Mouse (Mus musculus) E14TG2a.4 (cell line): ENCODE measurements around the gene Gp9.

Source experiments
- H3K27me3 ChIP-seq: 2 replicates; pipeline ENCODE4 v1.6.1; 2014; ENCODE audit warnings: low read length, control low read depth; ENCODE audit not compliant: insufficient read depth
- H3K36me3 ChIP-seq: 2 replicates; pipeline ENCODE4 v1.6.1; 2014; ENCODE audit warnings: low read length, control low read depth; ENCODE audit not compliant: insufficient read depth
- H3K4me1 ChIP-seq: replicated peaks from 2 replicates; pipeline ENCODE4 v1.6.1; 2014; ENCODE audit warnings: low read depth, low read length, control low read depth
- H3K4me3 ChIP-seq: replicated peaks from 2 replicates; pipeline ENCODE4 v1.5.1; 2014; ENCODE audit warnings: mild to moderate bottlenecking, low read length
- H3K9me3 ChIP-seq: 2 replicates; pipeline ENCODE4 v1.6.1; 2014; ENCODE audit warnings: low read length, control low read depth
- CTCF ChIP-seq: conservative IDR thresholded peaks from 2 replicates; pipeline ENCODE4 v1.5.1; 2014; ENCODE audit warnings: low read length
- NANOG ChIP-seq: IDR thresholded peaks from 2 replicates; pipeline ENCODE4 v1.6.1; 2014; ENCODE audit warnings: borderline replicate concordance, low read length, mixed read lengths
- POU5F1 ChIP-seq: IDR thresholded peaks from 2 replicates; pipeline ENCODE4 v1.6.1; 2014; ENCODE audit warnings: low read length, borderline replicate concordance

Gp9 gene

DNA sequence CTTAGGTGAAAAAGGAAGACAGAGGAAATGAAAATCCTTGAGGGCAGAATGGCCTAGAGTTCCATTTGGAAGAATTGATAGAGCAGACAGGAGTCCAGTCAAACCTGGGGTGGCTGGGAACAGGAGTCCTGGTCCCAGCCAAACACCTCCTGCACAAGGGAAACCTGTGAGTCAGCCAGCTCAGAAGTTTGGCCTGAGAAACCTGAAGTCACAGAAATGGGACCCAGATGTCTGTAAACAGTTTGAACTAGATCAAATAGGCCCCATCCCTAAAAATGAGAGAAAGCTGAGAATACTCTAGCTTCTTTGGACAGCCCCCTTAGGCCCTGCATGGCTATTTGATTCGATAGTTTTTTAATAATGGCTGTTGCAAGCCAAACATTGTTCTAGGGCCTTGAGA lies 34.8 kb downstream of the Gp9 start:
- peaks cover 23% of the 10 kb centered on the region for H3K27me3 ChIP-seq
- no peaks in the 10 kb centered on the region for H3K9me3 ChIP-seq
- peaks cover 47% of the 10 kb centered on the region for H3K36me3 ChIP-seq
- TF ChIP-seq NANOG (no peak), CTCF (no peak), POU5F1 (no peak)
- peak overlapping the region; percentile 90 for H3K4me3 ChIP-seq
- peaks cover 29% of the 10 kb centered on the region for H3K4me1 ChIP-seq

DNA sequence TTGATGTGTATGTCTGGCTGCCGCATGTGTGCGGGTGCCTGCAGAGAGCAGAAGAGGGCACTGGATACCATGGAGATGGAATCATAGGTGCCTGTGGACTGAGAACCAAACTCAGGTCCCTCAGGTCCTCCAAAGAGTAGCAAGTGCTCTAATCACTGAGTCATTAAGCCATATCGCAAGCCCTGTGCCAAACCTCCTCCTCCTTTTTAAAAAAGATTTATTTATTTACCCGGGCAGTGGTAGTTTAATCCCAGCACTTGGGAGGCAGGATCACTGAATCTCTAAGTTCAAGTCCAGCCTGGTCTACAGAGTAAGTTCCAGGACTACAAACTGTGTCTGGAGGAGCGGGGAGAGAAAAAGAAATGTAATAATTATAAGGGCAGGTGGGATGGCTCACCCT lies 36.6 kb downstream of the Gp9 start:
- no peaks in the 10 kb centered on the region for H3K9me3 ChIP-seq
- peaks cover 20% of the 10 kb centered on the region for H3K27me3 ChIP-seq
- TF ChIP-seq POU5F1 (no peak), CTCF (no peak), NANOG (no peak)
- H3K36me3 ChIP-seq = peaks cover 62% of the 10 kb centered on the region
- H3K4me1 ChIP-seq = peaks cover 32% of the 10 kb centered on the region
- no peak overlapping the region for H3K4me3 ChIP-seq

- Histone ChIP-seq H3K27me3 (no peaks in the 10 kb centered on the region), H3K9me3 (no peaks in the 10 kb centered on the region), H3K4me3 (no peak overlapping the region), H3K36me3 (peaks cover 99% of the 10 kb centered on the region), H3K4me1 (peaks cover 11% of the 10 kb centered on the region)
- TF ChIP-seq NANOG (no peak), CTCF (no peak), POU5F1 (no peak)
These were observed 42.5 kb downstream of the Gp9 start for GRCm38 (mm10) chr6:87820366-87820765.
